Mouse (Mus musculus) limb, embryonic 12.5 days (tissue): ENCODE results near the gene Ros1. TPM values are rescaled to one million over a fixed set of nuclear protein-coding genes. Genes with fewer than 3 reads are reported as not detected.

Experiments
- ATAC-seq: fragments of 200-750 bp; cut with Nextera tagmentation; 2 replicates; pipeline ENCODE4 v1.8.0; 2017; ENCODE audit warnings: low read depth, moderate TSS enrichment; ENCODE audit not compliant: insufficient number of reproducible peaks, insufficient read depth, low FRiP score, low TSS enrichment
- H3K27ac ChIP-seq: fragments of 300-500 bp; sonication (generic); 2 replicates; pipeline ENCODE4 v1.5.1; 2016; ENCODE audit warnings: mild to moderate bottlenecking, moderate library complexity
- H3K27me3 ChIP-seq: fragments of 300-500 bp; sonication (generic); 2 replicates; pipeline ENCODE4 v1.6.1; 2016; ENCODE audit warnings: mild to moderate bottlenecking, moderate library complexity
- H3K36me3 ChIP-seq: fragments of 300-500 bp; sonication (generic); 2 replicates; pipeline ENCODE4 v1.6.1; 2016; ENCODE audit warnings: mild to moderate bottlenecking, moderate library complexity
- H3K4me1 ChIP-seq: fragments of 300-500 bp; sonication (generic); replicated peaks from 2 replicates; pipeline ENCODE4 v1.6.1; 2016
- H3K4me2 ChIP-seq: fragments of 300-500 bp; sonication (generic); 2 replicates; pipeline ENCODE4 v1.6.1; 2016; ENCODE audit warnings: mild to moderate bottlenecking, moderate library complexity
- H3K4me3 ChIP-seq: fragments of 300-500 bp; sonication (generic); replicated peaks from 2 replicates; pipeline ENCODE4 v1.5.1; 2016; ENCODE audit warnings: mild to moderate bottlenecking
- H3K9ac ChIP-seq: fragments of 300-500 bp; sonication (generic); replicated peaks from 2 replicates; pipeline ENCODE4 v1.6.1; 2016; ENCODE audit warnings: mild to moderate bottlenecking, moderate library complexity
- H3K9me3 ChIP-seq: fragments of 300-500 bp; sonication (generic); 2 replicates; pipeline ENCODE4 v1.6.1; 2016; ENCODE audit warnings: mild to moderate bottlenecking, moderate library complexity
- WGBS: fragments of 180-500 bp; shearing (Covaris S2); methylation state at CpG from one replicate; pipeline ENCODE4 v1.1.7; 2016; 5-methylcytosine and 5-hydroxymethylcytosine counted together
- polyA plus RNA-seq: library from polyadenylated mRNA; unstranded; fragments of >200 nt; fragmentation: Nextera tagmentation; extraction: Ambion mirVana; gene quantifications from 2 replicates; pipeline ENCODE4 v1.2.1, GENCODE M21; 2016

The Ros1 gene
- polyA plus RNA-seq, 1 experiment from 2014 or later = not detected

- ATAC-seq = no peak
- H3K9me3 ChIP-seq = no peaks in the 10 kb centered on the region
- H3K4me3 ChIP-seq = no peak overlapping the region
- no peaks in the 10 kb centered on the region for H3K4me1 ChIP-seq
- WGBS = 52% methylated on average over 4 of the region's 4 CpGs
- no peak overlapping the region for H3K27ac ChIP-seq
- no peaks in the 10 kb centered on the region for H3K36me3 ChIP-seq
- H3K4me2 ChIP-seq = no peak overlapping the region
- no peak overlapping the region for H3K9ac ChIP-seq
- no peaks in the 10 kb centered on the region for H3K27me3 ChIP-seq
These were observed 61.5 kb downstream of the Ros1 start for GRCm38 (mm10) chr10:52133354-52134074.

- no peak overlapping the region for H3K9ac ChIP-seq
- no peaks in the 10 kb centered on the region for H3K36me3 ChIP-seq
- H3K4me1 ChIP-seq = no peaks in the 10 kb centered on the region
- WGBS = 67% methylated on average over 2 of the region's 2 CpGs
- H3K27me3 ChIP-seq = no peaks in the 10 kb centered on the region
- no peaks in the 10 kb centered on the region for H3K9me3 ChIP-seq
- H3K27ac ChIP-seq = no peak overlapping the region
- H3K4me3 ChIP-seq = no peak overlapping the region
- no peak overlapping the region for H3K4me2 ChIP-seq
- no peak for ATAC-seq
These were observed 64.3 kb downstream of the Ros1 start for GRCm38 (mm10) chr10:52130762-52131161.

DNA sequence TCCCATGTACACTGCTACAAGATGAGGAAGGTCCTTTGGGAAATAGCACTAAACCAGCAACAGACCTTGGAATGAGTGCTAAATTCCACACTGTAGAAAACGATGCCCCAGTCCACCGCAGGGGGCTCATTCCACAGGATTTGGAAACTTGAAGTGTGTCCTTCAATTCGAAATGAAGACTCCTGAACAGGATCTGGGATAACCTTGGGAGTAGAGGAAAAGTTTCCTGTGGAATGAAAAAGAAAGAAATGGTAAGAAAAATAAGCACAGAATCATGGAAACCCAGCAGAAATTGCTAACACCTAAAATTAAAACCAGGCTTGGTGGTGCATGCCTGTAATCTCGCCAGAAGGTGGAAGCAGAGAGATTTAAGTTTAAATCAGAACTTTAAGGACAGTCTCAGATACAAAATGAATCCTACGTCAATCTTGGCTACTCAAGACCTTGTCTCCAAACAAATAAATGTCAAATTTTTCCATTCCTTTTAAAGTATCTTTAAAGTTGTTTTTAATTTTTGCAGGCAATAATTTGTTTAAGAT, 66.1 kb downstream of the Ros1 start:
- no peak overlapping the region for H3K4me2 ChIP-seq
- H3K9ac ChIP-seq = no peak overlapping the region
- H3K27me3 ChIP-seq = no peaks in the 10 kb centered on the region
- H3K36me3 ChIP-seq = no peaks in the 10 kb centered on the region
- H3K4me3 ChIP-seq = no peak overlapping the region
- no peaks in the 10 kb centered on the region for H3K9me3 ChIP-seq
- no peak for ATAC-seq
- WGBS = 29% methylated on average over 5 of the region's 5 CpGs
- no peaks in the 10 kb centered on the region for H3K4me1 ChIP-seq
- no peak overlapping the region for H3K27ac ChIP-seq

- 39% methylated on average over 4 of the region's 4 CpGs for WGBS
- ATAC-seq = no peak
- no peaks in the 10 kb centered on the region for H3K4me1 ChIP-seq
These were observed 88.8 kb downstream of the Ros1 start for GRCm38 (mm10) chr10:52106164-52106757.

DNA sequence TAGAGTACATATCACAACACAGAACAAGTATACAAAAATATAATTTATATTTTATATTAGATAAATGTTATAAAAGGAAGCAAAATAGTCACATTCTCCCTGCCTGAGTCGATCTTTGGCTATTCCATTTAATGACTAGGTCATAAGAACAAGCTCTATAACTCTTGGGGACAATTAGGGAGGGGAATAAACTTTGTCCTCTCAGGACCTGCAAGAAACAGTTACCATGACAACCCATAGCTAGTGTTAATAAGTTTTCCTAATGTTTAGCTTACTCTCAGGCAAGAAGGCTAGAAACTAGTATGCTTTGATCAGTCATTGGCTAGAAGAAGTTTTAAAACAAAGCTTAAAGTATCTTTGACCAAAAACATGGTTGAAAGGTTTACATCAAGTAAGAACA, 93.8 kb downstream of the Ros1 start:
- WGBS = 40% methylated on average over 1 of the region's 1 CpGs
- ATAC-seq = no peak

More at GRCm38 (mm10) chr10:52106164-52106757, 88.8 kb downstream of the Ros1 start:
- H3K27ac ChIP-seq = no peak overlapping the region
- no peak overlapping the region for H3K9ac ChIP-seq
- H3K4me3 ChIP-seq = no peak overlapping the region
- no peaks in the 10 kb centered on the region; the same call in 1 of the 2 replicates for H3K27me3 ChIP-seq
- H3K9me3 ChIP-seq = no peaks in the 10 kb centered on the region
- no peaks in the 10 kb centered on the region for H3K36me3 ChIP-seq
- no peak overlapping the region for H3K4me2 ChIP-seq

DNA sequence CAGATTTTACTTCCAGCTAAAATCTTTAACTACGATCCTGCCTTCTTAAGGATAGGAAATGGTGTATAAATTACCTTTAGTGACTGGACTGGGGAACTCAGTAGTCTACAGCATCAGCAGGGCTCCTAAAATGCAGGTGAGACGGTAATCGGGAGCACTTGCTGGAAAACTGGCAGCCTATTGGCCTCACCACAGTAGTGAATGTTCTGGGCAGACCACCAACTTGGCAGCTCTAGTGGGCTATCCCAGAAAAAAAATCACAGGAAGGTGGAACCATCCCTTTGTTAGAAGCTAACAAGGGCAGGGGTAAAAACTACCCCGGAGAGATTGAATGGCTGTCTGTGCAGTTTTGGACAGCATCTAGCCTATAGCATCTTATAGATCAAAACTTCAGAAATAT, 102.9 kb downstream of the Ros1 start:
- Histone ChIP-seq H3K4me2 (no peak overlapping the region), H3K9ac (no peak overlapping the region), H3K9me3 (no peaks in the 10 kb centered on the region), H3K36me3 (no peaks in the 10 kb centered on the region), H3K4me1 (no peaks in the 10 kb centered on the region), H3K27ac (no peak overlapping the region), H3K27me3 (no peaks in the 10 kb centered on the region), H3K4me3 (no peak overlapping the region)
- ATAC-seq = no peak
- 83% methylated on average over 4 of the region's 4 CpGs for WGBS

More for the DNA sequence above, 93.8 kb downstream of the Ros1 start:
- Histone ChIP-seq H3K27ac (no peak overlapping the region), H3K36me3 (no peaks in the 10 kb centered on the region), H3K27me3 (peaks cover 6% of the 10 kb centered on the region), H3K9ac (no peak overlapping the region), H3K4me3 (no peak overlapping the region), H3K4me2 (no peak overlapping the region), H3K9me3 (no peaks in the 10 kb centered on the region), H3K4me1 (no peaks in the 10 kb centered on the region)

DNA sequence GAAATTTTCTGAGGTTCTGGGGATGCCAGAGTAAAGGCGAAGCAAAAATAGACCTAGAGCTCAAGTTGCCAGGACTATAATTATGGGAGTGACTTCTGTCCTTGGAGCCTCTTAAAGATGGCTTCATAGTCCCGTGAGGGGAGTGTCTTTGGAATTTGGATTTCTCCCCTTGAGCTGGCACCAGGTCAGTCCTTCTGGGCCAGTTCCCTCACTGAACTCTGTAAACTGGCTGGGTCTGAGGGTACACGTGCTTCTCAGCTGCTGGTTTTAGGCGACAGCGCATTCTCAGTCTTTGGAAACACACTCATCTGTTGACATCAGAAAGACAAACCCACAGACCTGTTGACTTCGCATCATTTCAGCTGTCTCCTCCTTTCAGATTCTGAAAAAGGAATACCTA, 108.4 kb downstream of the Ros1 start:
- H3K4me1 ChIP-seq = no peaks in the 10 kb centered on the region
- no peak overlapping the region for H3K4me2 ChIP-seq
- no peak overlapping the region for H3K27ac ChIP-seq
- no peaks in the 10 kb centered on the region for H3K36me3 ChIP-seq
- no peaks in the 10 kb centered on the region for H3K27me3 ChIP-seq
- ATAC-seq = no peak
- H3K9me3 ChIP-seq = no peaks in the 10 kb centered on the region
- H3K4me3 ChIP-seq = no peak overlapping the region
- 80% methylated on average over 6 of the region's 6 CpGs for WGBS
- no peak overlapping the region for H3K9ac ChIP-seq

DNA sequence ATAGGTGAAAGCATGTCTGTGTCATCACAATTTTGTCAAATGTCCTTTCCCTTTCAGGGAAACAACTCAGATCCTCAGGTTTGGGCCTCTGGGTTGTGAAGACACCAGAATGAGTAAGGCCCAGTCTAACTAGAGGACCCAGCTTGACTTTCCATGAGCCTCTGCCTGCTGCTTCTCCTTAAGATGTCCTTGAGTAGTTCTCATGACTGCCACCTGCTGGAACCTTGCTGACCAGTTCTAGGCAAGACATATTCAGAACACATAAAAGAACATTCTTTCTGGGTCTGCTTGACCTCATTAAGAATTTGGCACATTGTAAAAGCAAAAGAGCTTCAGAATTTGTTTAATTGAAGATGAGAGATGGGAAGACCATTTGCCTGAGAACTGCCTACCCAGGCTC, 122.6 kb downstream of the Ros1 start:
- Histone ChIP-seq H3K27me3 (no peaks in the 10 kb centered on the region), H3K4me1 (no peaks in the 10 kb centered on the region), H3K27ac (no peak overlapping the region), H3K9me3 (no peaks in the 10 kb centered on the region), H3K4me3 (no peak overlapping the region), H3K36me3 (no peaks in the 10 kb centered on the region), H3K4me2 (no peak overlapping the region), H3K9ac (no peak overlapping the region)
- 0 out of 2 replicates have a peak, but pooled peaks have one; percentile 52 for ATAC-seq

DNA sequence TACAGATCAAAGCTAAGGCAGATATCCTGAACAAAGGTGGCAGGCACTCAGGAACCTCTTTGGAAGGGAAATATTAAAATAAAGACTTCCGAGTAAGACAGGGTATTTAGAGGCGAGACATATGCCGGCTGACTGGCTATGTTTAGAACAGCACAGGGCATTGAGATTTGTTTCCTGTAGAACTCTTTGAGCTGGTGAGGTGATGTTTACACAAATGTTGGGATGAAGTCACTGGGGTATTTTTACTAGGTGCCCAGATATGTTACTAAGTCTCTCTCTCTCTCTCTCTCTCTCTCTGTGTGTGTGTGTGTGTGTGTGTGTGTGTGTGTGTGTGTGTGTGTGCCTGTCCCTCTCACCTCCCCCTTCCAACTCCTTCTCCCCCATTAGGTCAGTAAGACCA, 146.8 kb downstream of the Ros1 start:
- ATAC-seq = no peak
- Histone ChIP-seq H3K9me3 (no peaks in the 10 kb centered on the region), H3K27me3 (peaks cover 3% of the 10 kb centered on the region; the same call in 1 of the 2 replicates), H3K36me3 (no peaks in the 10 kb centered on the region), H3K4me2 (no peak overlapping the region), H3K4me1 (no peaks in the 10 kb centered on the region), H3K27ac (no peak overlapping the region), H3K4me3 (no peak overlapping the region), H3K9ac (no peak overlapping the region)
- 69% methylated on average over 3 of the region's 3 CpGs for WGBS

DNA sequence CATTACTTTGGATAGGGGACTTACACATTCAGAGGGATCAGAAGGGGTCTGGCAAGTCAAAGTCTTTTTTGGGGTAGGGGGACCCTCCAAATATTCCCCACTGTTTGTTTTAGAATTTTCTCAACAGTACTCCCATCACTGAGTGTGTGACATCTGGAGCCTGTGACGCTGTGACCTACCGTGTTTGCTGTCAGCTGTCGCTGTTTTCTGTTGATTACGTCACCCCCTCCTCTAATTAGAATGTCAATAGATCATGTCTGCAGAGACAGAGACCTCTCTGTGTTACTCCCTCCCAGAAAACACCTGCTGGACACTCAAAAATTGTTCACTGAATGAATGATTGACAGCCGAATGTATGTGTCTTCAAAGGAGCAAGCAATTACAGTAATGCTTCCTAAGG, 152.0 kb downstream of the Ros1 start:
- Histone ChIP-seq H3K4me3 (no peak overlapping the region), H3K36me3 (no peaks in the 10 kb centered on the region), H3K9me3 (no peaks in the 10 kb centered on the region), H3K4me2 (no peak overlapping the region), H3K27me3 (peaks cover 6% of the 10 kb centered on the region; the same call in 1 of the 2 replicates), H3K9ac (no peak overlapping the region), H3K27ac (no peak overlapping the region), H3K4me1 (no peaks in the 10 kb centered on the region)
- 78% methylated on average over 5 of the region's 5 CpGs for WGBS
- ATAC-seq = no peak

GRCm38 (mm10) chr10:52039392-52039791, 155.7 kb downstream of the Ros1 start:
- Histone ChIP-seq H3K4me2 (no peak overlapping the region), H3K36me3 (no peaks in the 10 kb centered on the region), H3K4me1 (no peaks in the 10 kb centered on the region), H3K9ac (no peak overlapping the region), H3K27ac (no peak overlapping the region), H3K27me3 (0 out of 2 replicates have a peak, but pooled peaks cover 3% of the 10 kb centered on the region), H3K4me3 (no peak overlapping the region), H3K9me3 (no peaks in the 10 kb centered on the region)
- no peak for ATAC-seq
- WGBS = 66% methylated on average over 1 of the region's 1 CpGs
